Mouse (Mus musculus): ENCODE data around the gene Ranbp10.
A peak's percentile ranks its signal among the peaks of the same experiment; 100 is the strongest.

Gene Ranbp10

DNA sequence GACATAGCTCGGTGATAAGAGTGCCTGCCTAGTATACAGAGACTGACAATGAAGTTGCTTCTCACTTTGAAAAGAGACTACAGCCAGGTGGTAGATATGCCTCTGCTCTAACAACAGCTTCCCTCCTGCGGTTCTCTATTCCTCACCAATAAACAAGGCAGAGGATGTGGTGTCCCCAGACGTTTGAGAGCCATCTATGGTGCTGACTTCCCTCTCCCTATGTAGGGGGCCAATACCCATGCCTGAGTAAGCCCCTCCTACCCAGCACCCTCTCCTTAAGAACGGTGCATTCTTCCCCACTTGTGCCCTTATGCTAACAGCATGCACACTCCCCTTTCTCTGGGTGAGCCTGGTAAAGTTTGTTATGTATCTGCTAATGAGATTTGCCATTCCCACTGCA lies 38.2 kb downstream of the Ranbp10 start:
- DNase-seq (ENCODE audit: low spot score): no peak

GRCm38 (mm10) chr8:105788241-105788640 lies 38.9 kb downstream of the Ranbp10 start:
- no peak for DNase-seq (ENCODE audit: low spot score)

- no peak for DNase-seq (ENCODE audit: low spot score)
Observed at GRCm38 (mm10) chr8:105780298-105780697, 46.9 kb downstream of the Ranbp10 start.

DNA sequence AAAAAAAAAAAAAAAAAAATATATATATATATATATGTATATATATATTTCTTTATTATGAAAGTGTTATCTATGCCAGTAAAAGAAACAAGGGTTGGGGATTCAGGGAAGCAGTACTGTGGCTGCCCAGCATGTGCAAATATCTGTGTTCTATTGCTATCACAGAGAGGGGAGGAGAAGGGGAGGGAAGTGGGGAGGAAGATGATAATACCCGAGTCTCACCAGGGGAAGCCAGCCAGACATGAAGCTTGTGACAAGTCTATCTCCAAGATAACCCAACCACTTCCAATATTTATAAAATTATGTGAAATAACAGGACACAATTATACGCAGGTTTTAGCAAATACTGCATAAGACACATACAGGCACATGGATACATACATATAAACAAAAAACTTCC lies 49.3 kb downstream of the Ranbp10 start:
- no peak for DNase-seq (ENCODE audit: low spot score)

DNA sequence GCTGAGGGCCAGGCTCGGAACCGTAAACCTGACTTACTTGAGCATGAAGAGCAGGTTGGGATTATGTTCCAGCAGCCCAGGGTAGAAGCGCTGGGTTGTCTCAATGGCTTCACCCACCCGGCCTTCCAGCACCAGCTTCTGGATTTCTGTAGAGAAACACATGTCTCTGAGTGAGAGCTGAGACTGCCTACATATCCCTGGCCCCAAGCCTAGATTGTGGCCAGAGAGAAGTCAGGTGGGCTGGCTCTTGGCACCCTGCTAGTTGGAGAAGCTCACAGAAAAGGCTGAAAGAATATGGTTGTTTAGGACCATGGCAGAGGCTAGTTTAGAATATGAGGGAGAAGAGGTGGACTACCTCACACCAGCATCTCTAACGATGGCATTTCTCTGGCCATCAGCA lies 52.7 kb downstream of the Ranbp10 start:
- no peak for DNase-seq (ENCODE audit: low spot score)

DNA sequence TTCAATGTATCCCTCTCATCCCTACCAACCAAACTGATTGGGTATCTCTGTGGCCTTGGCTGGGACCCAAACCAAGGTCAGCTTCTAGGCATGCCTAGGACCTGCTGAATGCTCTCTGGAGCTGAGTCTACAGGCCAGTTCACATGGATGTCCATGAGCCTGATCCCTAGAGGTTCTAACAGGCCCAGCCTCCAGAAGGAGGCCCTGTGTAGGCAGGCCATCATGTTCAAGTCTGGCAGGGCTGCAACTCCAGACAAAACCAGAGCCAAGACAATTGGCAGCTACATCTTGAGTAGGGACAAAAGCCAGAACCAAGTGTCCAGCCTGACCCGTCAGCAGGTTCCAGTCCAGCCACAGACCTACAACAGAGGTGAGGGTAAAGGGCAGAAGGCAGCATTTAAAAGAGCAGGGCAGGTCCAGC lies 53.7 kb downstream of the Ranbp10 start:
- DNase-seq (ENCODE audit: low spot score): peak; percentile 70

DNA sequence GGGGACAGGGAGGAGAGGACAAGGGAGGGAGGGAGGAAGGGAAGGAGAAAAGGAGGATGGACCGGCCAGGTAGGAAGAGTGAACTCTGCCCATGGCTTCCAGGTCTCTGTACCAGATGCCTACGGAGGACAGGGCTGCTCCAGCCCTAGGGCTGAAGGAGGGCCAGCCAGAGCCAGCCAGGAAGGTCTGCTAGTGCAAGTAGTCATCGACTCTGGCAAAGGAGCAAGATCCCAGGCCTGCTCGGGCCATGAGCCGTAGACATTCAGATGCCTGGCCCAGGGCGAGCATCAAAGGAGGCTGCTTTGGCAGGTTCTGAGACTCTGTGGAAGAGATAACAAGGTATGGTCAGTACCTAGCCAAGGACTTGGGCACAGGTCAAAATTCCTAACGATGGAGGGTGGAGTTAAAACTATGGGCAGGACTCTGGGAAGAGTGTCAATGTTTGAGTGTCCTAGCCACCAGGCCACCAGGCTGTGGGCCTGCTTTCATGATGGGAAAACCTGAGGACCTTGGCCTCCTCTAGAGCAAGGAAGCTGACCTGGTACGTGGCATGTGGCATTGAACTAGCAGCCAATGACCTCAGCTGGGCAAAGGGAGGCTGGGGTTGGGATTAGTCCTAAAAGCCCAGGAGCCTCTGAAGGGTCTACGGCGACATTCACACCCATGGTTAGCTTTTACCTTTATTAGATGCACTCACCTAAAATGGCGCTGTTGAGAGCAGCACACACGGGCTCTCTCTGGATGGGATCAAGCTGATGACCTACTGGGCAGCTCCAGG lies 55.6 kb downstream of the Ranbp10 start:
- no peak for DNase-seq (ENCODE audit: low spot score)

DNA sequence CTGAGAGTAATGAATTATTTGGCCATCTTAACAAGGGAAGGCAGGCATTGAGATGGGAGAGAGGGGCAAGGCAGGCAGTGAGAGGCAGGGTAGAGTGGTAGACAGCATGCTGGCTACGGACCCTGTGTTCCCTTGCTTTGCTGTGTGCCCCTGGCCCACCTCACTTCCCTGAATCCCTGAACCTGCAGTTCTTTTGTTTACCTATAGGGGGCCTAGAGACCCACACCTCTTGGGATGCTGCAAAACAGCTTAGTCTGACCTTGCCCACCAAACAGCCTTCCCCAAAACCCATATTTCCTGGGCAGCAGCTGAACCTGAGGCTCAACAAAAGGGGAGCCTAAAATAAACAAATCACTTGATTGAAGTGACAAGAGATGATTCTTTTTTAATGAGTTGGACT lies 56.5 kb downstream of the Ranbp10 start:
- no peak for DNase-seq (ENCODE audit: low spot score)

- DNase-seq (ENCODE audit: low spot score): no peak
Observed at GRCm38 (mm10) chr8:105768485-105769257, 58.5 kb downstream of the Ranbp10 start.

- peak; percentile 95 for DNase-seq (ENCODE audit: low spot score)
Observed at GRCm38 (mm10) chr8:105758277-105759108, 68.7 kb downstream of the Ranbp10 start, which contains the start of gene Gfod2. Gfod2 (minus strand) TSS chr8:105758664.

GRCm38 (mm10) chr8:105757796-105758276 lies 69.3 kb downstream of the Ranbp10 start:
- no peak for DNase-seq (ENCODE audit: low spot score)

GRCm38 (mm10) chr8:105754688-105755087 lies 72.5 kb downstream of the Ranbp10 start:
- DNase-seq (ENCODE audit: low spot score): no peak

DNA sequence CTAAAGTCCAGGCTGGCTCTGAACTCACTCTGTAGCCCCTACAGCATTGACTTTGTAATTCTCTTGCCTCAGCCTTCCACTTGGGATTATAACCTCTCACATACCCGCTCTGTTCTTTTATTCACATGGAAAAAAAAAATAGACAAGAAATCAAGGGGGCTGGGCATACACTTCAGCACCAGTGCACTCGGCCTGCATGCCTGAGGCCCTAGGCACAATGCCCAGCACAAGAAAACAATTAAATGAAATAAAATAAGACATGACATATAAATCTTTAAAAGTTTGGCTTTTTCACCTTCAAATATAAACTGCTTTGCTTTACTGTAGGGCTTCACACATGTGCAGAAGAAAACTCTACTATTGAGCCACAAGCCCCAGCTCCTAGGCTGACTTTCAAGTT lies 73.2 kb downstream of the Ranbp10 start:
- DNase-seq (ENCODE audit: low spot score): no peak

GRCm38 (mm10) chr8:105750606-105751005 lies 76.5 kb downstream of the Ranbp10 start:
- peak; percentile 47 for DNase-seq (ENCODE audit: low spot score)

GRCm38 (mm10) chr8:105743301-105743700 lies 83.8 kb downstream of the Ranbp10 start:
- DNase-seq (ENCODE audit: low spot score): no peak

- DNase-seq (ENCODE audit: low spot score): no peak
Observed at GRCm38 (mm10) chr8:105739216-105739615, 87.9 kb downstream of the Ranbp10 start.

DNA sequence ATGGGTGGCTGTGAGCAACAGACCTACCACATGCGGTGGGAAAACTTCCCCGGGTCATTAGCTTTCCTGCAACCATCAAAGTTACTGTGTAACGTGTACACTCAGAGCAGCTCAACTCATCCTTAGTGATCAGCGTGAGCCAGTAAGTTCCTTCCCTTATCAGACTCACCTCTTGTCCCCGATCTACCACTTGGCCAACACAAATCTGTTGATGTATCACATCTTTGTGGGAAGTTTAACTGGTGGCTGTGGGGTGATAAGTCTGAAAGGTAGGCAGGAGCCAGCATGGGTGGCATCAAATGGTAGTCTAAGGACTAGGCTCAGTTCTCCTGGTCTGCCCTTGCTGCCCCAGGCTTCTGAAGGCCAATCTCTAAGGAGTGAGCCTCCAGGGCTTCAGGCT lies 95.0 kb downstream of the Ranbp10 start:
- no peak for DNase-seq (ENCODE audit: low spot score)

DNA sequence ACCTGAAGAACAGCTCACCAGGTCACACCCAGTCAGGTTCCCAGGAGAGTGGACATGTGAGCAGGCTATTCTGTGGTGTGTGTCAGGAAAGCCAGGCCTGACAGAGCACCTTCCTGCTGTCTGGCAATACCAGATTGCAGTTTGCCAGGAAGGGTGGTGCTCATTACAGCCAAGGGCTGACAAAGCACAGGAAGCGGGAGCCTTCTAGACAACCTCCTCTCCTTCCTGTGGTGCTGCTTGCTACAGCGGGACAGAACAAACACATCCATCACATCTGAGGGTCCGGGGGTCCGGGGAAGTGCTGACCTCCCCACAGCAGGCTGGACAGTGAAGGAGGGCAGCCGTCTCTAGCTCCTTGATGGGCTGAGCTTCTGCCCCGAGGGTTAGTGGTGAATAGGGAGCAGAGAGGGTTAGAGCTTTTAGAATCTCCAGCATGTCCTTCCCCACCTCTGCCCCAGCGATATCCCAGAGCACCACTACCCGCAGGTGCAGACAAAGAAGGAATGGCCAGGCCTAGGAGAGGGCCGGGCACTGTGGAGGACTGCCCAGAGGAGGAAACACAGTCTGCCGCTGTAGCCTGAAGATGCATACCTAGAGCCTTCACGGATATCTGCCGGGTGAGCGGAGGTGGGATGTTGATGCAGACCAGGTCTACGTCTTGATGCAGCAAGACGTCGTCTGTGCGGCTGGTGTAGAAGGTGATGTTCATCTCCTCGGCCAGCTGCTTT lies 99.6 kb downstream of the Ranbp10 start:
- no peak for DNase-seq (ENCODE audit: low spot score)

DNA sequence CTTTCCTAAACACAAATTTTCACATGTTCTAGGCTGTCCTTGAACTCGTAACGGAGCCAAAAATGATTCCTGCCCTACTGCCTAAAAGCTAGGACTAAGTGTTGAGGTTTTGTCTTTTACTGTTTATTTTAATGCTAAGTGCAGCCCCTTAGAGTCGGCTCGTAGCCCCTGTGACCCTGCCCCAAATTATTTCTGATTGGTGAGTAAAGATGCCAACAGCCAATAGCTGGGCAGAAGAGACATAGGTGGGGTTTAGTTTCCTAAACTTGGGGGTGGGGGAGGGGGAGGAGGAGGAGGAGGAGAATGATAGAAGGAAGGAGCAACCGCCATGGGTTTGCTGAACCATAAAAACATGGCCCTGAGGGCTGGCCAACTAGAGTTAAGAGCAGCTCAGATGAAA lies 101.4 kb downstream of the Ranbp10 start:
- no peak for DNase-seq (ENCODE audit: low spot score)

GRCm38 (mm10) chr8:105722861-105723260 lies 104.3 kb downstream of the Ranbp10 start:
- DNase-seq (ENCODE audit: low spot score): no peak

GRCm38 (mm10) chr8:105719637-105720036 lies 107.5 kb downstream of the Ranbp10 start:
- DNase-seq (ENCODE audit: low spot score): no peak

All from ovary, adult 18-20 months (tissue).